Mouse (Mus musculus) G1E-ER4 (cell line): ENCODE results near the gene Rad51b. TPM values are rescaled to one million over a fixed set of nuclear protein-coding genes. Genes with fewer than 3 reads are reported as not detected.

Experiments used
- GATA1 ChIP-seq: IDR thresholded peaks from one replicate; pipeline ENCODE4 v1.8.0; 2012; ENCODE audit warnings: low read length, inconsistent platforms
- polyA plus RNA-seq: library from polyadenylated mRNA; stranded (reverse); fragments of >175 nt; gene quantifications from 2 replicates; pipeline ENCODE4 v1.2.3, GENCODE M21; 2012

Rad51b gene
- polyA plus RNA-seq, 1 experiment, result 0.42 TPM

- no peak for TF ChIP-seq GATA1
Measured at GRCm38 (mm10) chr12:79584556-79585307, 287.6 kb downstream of the Rad51b start.

DNA sequence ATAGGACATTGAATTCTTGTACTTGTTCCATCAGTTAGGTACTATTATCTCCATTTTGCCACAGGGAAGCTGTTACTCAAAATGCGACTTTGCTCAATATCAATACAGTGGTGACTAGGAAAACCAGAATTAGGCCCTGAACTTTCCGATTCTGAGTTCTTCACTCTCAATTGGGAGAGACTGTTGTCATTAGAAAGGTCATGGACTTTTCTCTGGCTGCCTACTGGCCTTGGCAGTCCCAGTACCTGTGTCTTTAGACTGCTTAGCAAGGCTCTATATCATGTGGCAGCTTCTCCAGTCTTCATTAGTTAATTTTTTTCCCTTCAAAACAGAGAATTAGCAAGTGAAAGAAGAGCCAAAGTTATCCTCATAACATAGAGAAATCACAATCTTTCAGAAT lies 288.3 kb downstream of the Rad51b start:
- TF ChIP-seq GATA1, result no peak

GRCm38 (mm10) chr12:79588831-79589230 lies 291.7 kb downstream of the Rad51b start:
- TF ChIP-seq GATA1, result no peak

GRCm38 (mm10) chr12:79592206-79592605 lies 295.1 kb downstream of the Rad51b start:
- TF ChIP-seq GATA1, result no peak

DNA sequence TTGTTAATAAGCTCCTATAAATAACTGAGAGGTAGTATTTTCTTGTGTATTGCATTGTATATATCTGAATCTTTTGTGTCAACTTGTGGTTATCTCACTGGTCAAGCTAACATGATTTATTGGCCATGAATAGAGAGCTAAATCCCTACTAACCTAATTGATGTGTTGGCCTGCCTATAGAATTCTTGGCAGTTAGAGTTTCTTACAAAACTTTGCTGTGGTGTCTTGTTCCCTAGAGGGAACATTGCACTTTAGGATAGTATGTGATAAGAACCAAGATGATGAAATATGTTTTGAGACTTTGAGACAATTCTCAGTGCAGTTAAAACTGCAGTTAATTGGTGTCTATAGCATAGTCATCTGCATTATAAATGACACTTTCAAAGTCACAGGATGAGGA lies 299.8 kb downstream of the Rad51b start:
- no peak for TF ChIP-seq GATA1

DNA sequence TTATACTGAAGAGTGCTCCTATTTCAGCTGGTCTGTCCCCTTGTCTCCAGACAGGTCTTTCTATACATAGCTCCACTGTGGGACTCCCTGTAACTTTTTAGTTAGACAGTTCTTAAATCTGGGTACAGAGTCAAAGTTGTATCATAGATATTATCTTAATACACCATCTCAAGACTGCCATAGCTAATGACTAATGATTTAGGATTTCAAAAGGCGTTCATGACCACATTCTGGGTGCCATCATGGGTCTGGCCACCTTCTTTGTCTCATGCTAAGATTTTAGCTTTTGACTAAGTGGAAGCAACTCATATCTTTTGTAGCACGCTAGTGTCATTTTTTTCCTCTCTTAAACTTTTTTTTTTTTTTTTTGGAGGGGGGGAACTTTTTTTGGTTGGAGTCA lies 300.3 kb downstream of the Rad51b start:
- no peak for TF ChIP-seq GATA1

DNA sequence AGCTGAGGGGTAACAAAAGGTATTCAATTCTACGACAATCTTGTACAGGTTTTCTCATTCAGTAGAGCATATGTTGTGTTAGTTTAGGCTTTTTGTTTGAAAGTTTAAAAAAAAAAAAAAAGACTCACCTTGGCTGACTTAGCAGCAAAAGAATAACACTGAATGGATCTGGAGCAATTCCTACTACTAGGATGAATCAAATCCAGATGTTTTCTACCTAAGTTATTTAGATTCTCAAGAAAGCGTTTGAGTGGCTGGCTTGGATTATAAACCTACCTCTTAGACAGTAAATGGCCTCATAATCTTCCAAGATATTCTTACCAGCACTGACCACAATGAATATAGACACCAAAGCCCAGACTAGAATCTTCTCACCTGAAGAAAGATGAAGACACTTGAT lies 300.7 kb downstream of the Rad51b start:
- no peak for TF ChIP-seq GATA1

- TF ChIP-seq GATA1, result no peak
Measured at GRCm38 (mm10) chr12:79598496-79598895, 301.4 kb downstream of the Rad51b start.

DNA sequence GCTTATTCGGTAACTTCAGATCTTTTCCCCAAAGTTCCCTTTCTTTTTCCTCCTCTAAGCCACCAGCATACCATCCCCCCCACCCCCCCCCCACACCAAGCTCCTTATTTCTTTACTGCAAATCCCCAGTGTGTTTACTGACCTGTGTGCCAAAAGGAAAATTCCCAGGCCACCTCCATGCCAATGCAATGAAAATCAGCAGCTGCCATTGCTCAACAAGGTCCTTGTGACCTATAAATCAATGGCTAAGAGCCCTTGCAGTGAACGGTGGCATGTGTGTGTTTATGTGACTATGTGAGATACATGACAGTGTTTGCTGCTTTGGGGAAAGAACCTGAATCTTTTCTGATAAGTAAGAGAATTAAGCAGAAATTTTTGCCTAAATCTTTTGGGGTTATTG lies 301.8 kb downstream of the Rad51b start:
- no peak for TF ChIP-seq GATA1

- TF ChIP-seq GATA1, result no peak
Measured at GRCm38 (mm10) chr12:79600149-79600769, 303.2 kb downstream of the Rad51b start.

DNA sequence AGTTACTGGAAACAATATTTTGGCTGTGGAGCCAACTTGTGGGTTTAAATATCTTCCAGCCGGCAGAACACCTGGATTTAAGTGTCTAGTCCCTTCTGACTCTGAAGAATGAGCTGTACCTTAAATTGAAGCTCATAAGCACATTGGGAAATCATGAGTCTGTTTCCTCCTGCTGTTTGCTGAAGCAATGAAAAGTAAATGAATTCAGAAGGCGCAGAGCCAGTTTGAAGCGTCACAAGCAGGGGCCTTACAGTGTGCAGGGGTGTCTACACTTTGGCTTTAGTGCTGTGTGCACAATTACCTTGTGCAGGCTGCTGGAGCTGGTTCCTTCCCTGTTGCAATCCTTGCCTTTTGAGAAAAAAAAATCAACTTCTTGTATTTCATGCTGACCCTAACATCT lies 305.6 kb downstream of the Rad51b start:
- TF ChIP-seq GATA1, result no peak

- no peak for TF ChIP-seq GATA1
Measured at GRCm38 (mm10) chr12:79604850-79605249, 307.8 kb downstream of the Rad51b start.

GRCm38 (mm10) chr12:79606197-79606631 lies 309.1 kb downstream of the Rad51b start:
- TF ChIP-seq GATA1, result no peak

DNA sequence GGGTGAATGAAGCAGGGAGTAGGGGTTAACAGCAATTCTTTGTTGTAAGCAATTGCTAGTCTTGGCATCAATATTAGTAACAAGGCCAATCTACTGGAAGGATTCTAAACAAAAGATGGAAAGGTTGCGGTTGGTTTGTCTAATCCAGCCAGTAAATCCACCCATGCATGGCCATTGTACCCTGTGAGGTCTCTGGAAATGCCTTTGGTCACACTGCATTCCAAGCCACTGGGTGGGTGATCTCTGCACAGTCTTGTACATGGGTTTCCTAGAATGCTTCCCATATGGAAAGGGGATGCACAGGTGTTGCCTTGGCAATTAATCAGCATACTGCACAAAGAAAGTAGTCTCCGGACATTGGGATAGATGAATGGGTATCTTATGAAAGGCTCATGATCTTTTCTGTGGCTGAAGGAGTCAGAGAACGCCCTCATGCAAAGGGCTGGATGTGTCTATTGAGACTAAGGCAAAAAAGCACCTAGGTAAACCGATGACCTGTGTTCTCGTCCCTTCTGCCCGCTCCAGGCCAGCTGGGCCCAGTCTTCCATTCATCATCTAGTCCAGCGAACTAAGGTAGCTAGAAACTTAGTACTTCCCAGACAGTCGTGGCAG lies 312.4 kb downstream of the Rad51b start:
- TF ChIP-seq GATA1, result no peak

GRCm38 (mm10) chr12:79610511-79611103 lies 313.5 kb downstream of the Rad51b start:
- TF ChIP-seq GATA1, result no peak

GRCm38 (mm10) chr12:79611665-79612064 lies 314.6 kb downstream of the Rad51b start:
- no peak for TF ChIP-seq GATA1
